Mouse (Mus musculus): ENCODE data around the gene Ccdc77.

GRCm38 (mm10) chr6:120275301-120275700, 88.9 kb downstream of the Ccdc77 start:
- TF ChIP-seq CTCF (IDR thresholded peaks at IDR 0.05; ENCODE audit: low read depth): no peak
- no peak for TF ChIP-seq EP300 (IDR thresholded peaks at IDR 0.05; ENCODE audit: low read depth)
